Mouse (Mus musculus) Patski (cell line): ENCODE results near the gene Fry. TPM values are rescaled to one million over a fixed set of nuclear protein-coding genes. Genes with fewer than 3 reads are reported as not detected.

ENCODE experiments used
- ATAC-seq: fragments of 100-300 bp; one replicate; pipeline ENCODE4 v1.8.0; 2021
- CTCF ChIA-PET: fragments of 350-600 bp; sonication (Branson Sonifier 250); formaldehyde crosslinking; loops from one replicate; lab custom pipeline; 2022; ENCODE audit warnings: inconsistent platforms; lab: Charles Lee
- POLR2A ChIA-PET: fragments of 350-600 bp; sonication (Branson Sonifier 250); formaldehyde crosslinking; loops from one replicate; lab custom pipeline; 2022; ENCODE audit warnings: antibody characterized with exemption, inconsistent platforms; lab: Charles Lee
- DNase-seq: peaks from one replicate; pipeline ENCODE4 v3.0.0-alpha.2; 2011; ENCODE audit warnings: low read depth, low spot score
- H3K27me3 ChIP-seq: fragments of 371-371 bp; one replicate; pipeline ENCODE4 v1.5.1; 2021
- CTCF ChIP-seq: fragments of 100-300 bp; IDR thresholded peaks from one replicate; pipeline ENCODE4 v1.5.1; 2021
- in situ Hi-C: fragments of 300-500 bp; cut with MboI; formaldehyde crosslinking; loops from 3 replicates; pipeline ENCODE4 v1.11.1; 2018; ENCODE audit warnings: low pct_unique_long_range_greater_than_20kb, mixed read lengths
- polyA plus RNA-seq: library from polyadenylated mRNA; unstranded; gene quantifications from one replicate; pipeline ENCODE4 v1.2.3, GENCODE M21; 2021

Fry gene
- polyA plus RNA-seq, 1 experiment from 2014 or later, result 0.05 TPM

DNA sequence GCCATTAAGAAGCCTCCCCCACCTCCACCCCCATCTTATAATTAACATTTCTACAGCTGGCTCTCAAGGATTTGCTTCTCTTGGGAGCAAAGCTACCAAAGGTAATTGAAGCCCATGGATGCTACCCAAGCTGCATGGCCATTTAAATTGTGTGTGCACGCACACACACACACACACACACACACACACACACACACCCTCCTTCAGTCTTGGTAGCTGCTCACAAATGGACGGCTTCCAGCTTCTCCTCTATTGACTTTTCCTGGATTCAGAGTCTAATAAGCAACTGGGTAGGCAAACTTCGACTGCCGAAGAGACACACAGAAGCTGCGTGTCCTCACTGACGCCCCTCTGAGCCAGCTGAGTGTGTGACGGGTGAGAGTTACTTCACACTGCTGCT lies 11.7 kb downstream of the Fry start:
- ChIA-PET CTCF (no interaction called here), POLR2A (no interaction called here)
- ATAC-seq (no peak), DNase-seq (no peak)
- no peak for TF ChIP-seq CTCF
- H3K27me3 ChIP-seq, result peaks cover 6% of the 10 kb centered on the region
- in situ Hi-C loops, result no loop called here

DNA sequence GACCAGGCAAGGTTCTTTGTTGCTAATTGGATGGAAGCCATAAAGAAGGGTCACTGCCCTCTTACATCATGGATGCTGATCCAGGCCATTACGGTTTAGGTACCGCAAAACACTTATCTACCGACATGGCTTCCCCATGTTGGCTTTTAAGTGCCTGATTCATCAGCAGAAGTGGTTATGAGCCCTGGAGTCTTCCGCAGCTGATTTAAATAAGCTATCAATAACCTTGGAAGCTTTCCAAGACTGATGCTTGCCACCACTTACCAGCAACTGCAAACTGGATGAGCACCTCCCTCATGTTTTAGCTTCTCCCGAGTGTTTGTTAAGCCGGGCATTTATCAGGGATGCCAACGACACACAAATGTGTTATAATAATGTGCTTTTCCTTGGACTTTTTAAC lies 12.7 kb downstream of the Fry start:
- no peak for TF ChIP-seq CTCF
- in situ Hi-C loops, result no loop called here
- POLR2A ChIA-PET, result no interaction called here
- no peak for ATAC-seq
- peaks cover 6% of the 10 kb centered on the region for H3K27me3 ChIP-seq
- CTCF ChIA-PET, result no interaction called here
- DNase-seq, result no peak

GRCm38 (mm10) chr5:150134651-150135050 lies 16.2 kb downstream of the Fry start:
- in situ Hi-C loops, result no loop called here
- ATAC-seq (no peak), DNase-seq (no peak)
- POLR2A ChIA-PET, result no interaction called here
- no peak for TF ChIP-seq CTCF
- CTCF ChIA-PET, result no interaction called here
- peaks cover 6% of the 10 kb centered on the region for H3K27me3 ChIP-seq

DNA sequence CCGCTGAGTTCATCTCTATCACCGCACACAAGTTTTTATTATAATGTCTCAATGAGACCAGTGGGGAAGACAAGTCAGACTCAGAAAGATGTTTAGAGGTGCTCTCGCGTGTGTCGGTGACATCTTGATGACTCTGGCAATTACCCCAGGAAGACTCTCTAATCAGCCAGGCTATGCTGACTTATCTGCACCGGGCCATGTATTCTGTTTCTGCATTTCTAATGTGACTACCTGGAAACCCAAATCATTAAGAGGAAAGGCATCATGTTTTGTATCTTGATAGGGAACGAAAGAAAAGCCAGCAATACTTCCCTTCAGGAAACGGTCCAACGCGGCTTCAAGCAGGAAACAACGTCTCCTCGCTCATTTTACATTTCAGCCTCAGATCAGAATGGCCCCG lies 17.1 kb downstream of the Fry start:
- ATAC-seq (no peak), DNase-seq (no peak)
- in situ Hi-C loops, result no loop called here
- peaks cover 6% of the 10 kb centered on the region for H3K27me3 ChIP-seq
- ChIA-PET CTCF (no interaction called here), POLR2A (no interaction called here)
- TF ChIP-seq CTCF, result no peak

GRCm38 (mm10) chr5:150137772-150138451 lies 19.5 kb downstream of the Fry start:
- ATAC-seq (no peak), DNase-seq (no peak)
- H3K27me3 ChIP-seq, result peaks cover 3% of the 10 kb centered on the region
- in situ Hi-C loops, result no loop called here
- peak; percentile 43 for TF ChIP-seq CTCF
- ChIA-PET POLR2A (no interaction called here), CTCF (no interaction called here)

DNA sequence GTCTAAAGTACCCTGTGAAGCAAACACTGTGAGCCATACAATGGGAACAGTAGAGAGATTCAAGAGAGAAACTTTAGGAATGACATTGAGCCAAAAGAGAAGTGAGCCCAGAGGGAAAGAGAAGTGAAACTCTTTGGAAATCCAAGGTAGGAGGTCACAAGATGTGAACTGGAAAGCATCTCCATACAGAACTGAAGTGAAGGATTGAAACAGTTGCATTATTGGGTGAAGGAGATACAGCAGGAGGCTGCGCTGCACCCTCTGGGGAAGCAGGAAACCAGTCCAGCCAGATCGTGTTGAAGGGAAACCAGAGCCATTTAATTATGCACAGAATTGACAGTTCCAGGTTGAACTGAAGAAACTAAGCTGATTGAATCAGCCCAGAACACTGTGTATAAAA lies 22.1 kb downstream of the Fry start:
- DNase-seq, result no peak
- POLR2A ChIA-PET, result no interaction called here
- in situ Hi-C loops, result no loop called here
- no peak for TF ChIP-seq CTCF
- CTCF ChIA-PET, result no interaction called here
- no peak for ATAC-seq
- no peaks in the 10 kb centered on the region for H3K27me3 ChIP-seq

DNA sequence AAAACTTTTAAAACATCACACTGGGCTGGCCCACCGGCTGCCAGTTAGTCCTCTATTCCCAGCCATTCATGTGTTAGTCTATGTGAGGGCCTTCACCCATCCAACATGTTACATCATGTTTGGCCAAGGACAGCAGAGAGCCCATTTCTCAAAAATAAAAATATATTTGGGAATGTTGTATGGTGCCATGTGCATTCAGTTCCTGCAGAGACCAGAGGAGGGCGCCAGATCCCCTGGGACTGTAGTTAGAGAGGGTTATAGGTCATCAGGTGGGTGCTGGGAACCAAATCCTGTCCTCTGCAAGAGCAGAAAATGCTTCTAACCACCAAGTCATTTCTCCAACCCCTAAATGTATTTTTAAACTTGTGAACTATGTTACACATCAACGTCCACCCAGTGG lies 27.5 kb downstream of the Fry start:
- CTCF ChIA-PET, result no interaction called here
- no peak for TF ChIP-seq CTCF
- no peak for DNase-seq
- in situ Hi-C loops, result no loop called here
- no peak for ATAC-seq
- POLR2A ChIA-PET, result no interaction called here
- H3K27me3 ChIP-seq, result no peaks in the 10 kb centered on the region

DNA sequence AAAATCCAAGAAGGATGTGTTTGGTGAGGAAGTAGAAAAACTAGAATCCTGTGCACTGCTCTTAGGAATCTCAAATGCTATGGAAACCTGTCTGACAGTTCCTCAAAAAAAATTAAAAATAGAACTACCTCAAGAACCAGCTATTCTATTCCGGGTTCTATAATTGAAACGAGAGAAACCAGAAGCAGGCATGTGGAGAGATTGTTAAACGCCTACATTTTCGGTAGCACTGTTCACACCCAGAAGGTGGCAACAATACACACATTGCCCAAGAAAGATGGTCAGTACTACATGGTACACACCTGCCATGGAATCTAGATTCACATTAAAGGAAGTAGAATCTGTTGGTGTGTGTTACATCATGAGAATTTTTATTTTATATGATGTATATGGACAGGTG lies 28.2 kb downstream of the Fry start:
- CTCF ChIA-PET, result no interaction called here

GRCm38 (mm10) chr5:150149725-150150124 lies 31.3 kb downstream of the Fry start:
- ChIA-PET CTCF (no interaction called here), POLR2A (no interaction called here)
- DNase-seq (no peak), ATAC-seq (no peak)
- TF ChIP-seq CTCF, result no peak
- no peaks in the 10 kb centered on the region for H3K27me3 ChIP-seq
- in situ Hi-C loops, result loop anchor here (25.0 kb wide), 1 partner anchor 513 kb away; the partner anchor contains the start of genes N4bp2l2 and Pds5b

More for the DNA sequence above, 28.2 kb downstream of the Fry start:
- in situ Hi-C loops, result no loop called here
- H3K27me3 ChIP-seq, result no peaks in the 10 kb centered on the region
- POLR2A ChIA-PET, result no interaction called here
- ATAC-seq (no peak), DNase-seq (no peak)
- TF ChIP-seq CTCF, result no peak

DNA sequence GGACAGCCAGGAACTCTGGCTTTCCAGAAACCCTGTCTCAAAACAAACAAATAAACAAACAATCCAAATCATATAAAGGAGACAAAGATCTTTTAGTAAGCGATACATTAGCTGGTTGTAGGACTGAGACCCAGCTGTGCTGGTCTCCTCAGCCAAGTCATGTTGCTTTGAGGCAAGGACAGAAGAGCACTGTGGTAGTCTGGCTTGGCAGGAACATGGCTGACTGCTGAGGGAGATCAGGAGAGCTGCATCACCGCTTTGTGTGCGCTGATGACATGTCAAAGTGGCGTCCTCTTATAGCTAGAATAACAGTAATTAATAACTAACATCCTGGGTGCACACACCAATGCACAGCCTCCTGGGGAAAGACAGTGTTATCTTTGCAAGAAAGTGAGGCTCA lies 32.5 kb downstream of the Fry start:
- no peak for ATAC-seq
- no peak for TF ChIP-seq CTCF
- no peak for DNase-seq
- POLR2A ChIA-PET, result no interaction called here
- H3K27me3 ChIP-seq, result no peaks in the 10 kb centered on the region
- in situ Hi-C loops, result loop anchor here (25.0 kb wide), 1 partner anchor 511 kb away; the partner anchor contains the start of genes N4bp2l2 and Pds5b
- CTCF ChIA-PET, result no interaction called here

DNA sequence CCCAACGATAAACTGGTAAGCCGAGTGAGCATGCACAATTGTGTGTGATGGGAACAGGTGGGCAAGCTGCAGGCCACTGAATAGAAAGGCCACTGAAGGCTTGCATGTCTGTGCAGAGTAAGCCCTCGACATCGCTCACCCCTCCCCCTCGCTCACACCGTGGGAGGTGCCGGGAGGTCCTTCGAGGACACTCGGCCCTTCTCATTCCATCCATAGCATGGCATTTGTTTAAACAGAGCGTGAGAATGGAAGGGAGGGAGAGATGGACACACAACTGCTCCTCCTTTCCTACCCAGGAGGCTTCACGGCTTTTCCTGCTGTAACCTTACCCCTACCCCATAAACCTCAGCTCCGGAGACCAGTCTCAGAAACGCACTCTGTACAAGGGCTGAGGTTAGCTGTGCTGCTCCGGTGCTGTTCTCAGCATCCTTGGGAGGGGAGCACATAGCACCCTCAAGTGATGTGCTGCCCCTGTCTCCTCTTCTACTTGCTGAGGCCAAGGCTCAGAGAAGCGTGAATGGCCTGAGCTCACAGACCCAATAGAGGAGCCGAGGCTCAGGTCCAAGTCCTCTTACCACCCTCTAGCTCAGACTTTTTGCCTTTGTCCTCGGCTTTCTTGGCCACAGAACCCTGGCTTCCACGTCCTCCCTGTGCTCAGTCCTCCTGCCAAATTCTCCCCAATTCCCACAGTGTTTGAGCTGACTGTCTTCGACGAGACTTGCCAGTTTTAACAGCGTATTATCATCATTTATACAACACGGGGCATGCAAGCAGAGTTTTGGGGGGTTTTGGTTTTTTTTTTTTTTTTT lies 33.8 kb downstream of the Fry start:
- TF ChIP-seq CTCF, result no peak
- no peaks in the 10 kb centered on the region for H3K27me3 ChIP-seq
- DNase-seq (no peak), ATAC-seq (no peak)
- ChIA-PET CTCF (no interaction called here), POLR2A (no interaction called here)
- in situ Hi-C loops, result loop anchor here (25.0 kb wide), 1 partner anchor 510 kb away; the partner anchor contains the start of genes N4bp2l2 and Pds5b
